Mouse (Mus musculus) regulatory T cell (primary cell): ENCODE results near the gene Ascl5.

Source experiments
- in situ Hi-C: fragments of 300-600 bp; cut with MboI, MseI; formaldehyde crosslinking; loops from one replicate; pipeline ENCODE4 v1.15.1; 2025; ENCODE audit warnings: high pct_unique_total_duplicates

Gene Ascl5

DNA sequence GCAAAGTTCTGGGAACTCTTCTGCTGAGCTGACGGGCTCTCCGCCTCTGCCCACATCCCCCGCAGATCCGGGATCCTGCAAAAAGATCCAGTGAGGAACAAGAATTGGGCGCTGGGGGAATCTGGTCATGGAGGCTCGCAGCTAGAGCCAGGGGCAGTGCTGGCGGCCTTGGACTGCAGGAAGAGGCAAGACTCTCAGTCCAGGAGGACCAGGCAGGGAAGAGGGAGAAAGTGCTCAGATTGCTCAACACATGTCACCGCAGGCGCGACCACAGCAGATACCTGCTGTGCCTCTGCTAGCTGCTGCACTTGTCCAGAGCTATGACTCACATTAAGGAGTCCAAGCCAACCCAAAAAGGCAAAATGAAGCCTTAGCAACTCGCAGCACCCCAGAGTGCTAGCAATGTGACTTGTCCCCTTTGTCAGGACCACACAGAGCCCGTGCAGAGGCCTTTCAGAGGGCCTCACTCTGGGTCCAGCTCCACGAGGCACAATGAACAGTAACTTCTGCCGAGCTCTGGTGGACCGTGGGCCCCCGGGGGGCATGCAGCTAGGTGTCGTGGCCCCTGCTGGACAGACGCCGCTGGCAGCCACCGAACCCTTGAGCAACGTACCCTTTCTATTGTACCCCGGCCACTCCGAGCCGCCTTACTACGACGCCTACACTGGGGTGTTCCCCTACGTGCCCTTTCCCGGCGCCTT is at the start of gene Ascl5:
TSS of gene Ascl5 (plus strand) at position 493 of the 701 bp plus-strand sequence.
- in situ Hi-C loops, result loop anchor here (10.0 to 25.0 kb wide), 2 partner anchors 1212 to 1746 kb away; no protein-coding TSS in a partner anchor

- in situ Hi-C loops, result no loop called here
Measured at GRCm38 (mm10) chr1:136001438-136001837, 49.2 kb upstream of the Ascl5 start.

GRCm38 (mm10) chr1:136006292-136006748 is 44.3 kb upstream of the Ascl5 start, which contains the start of gene Igfn1:
Gene Igfn1, minus strand, starts transcription at chr1:136006342.
- in situ Hi-C loops, result no loop called here

GRCm38 (mm10) chr1:136007211-136008158 is 43.1 kb upstream of the Ascl5 start, which contains the start of gene Tmem9:
Gene Tmem9, plus strand, starts transcription at chr1:136008150.
- in situ Hi-C loops, result no loop called here

DNA sequence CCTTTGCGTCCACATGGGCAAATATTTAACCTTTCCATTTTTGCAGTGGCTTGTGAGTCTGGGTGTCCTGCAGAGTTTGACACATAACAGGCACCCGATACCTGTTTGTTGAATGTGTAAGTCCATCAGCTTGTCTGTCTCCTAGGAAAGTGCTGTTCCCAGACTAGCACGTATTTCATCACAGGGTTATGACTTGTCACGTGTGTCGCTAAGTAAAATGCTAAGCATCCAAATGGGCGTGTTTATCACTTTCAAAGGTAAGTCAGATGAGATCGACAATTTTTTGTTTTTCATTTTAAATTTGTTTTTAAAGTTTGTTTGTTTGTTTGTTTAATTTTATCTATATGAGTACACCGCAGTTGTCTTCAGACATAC is 42.5 kb upstream of the Ascl5 start:
- in situ Hi-C loops, result no loop called here

DNA sequence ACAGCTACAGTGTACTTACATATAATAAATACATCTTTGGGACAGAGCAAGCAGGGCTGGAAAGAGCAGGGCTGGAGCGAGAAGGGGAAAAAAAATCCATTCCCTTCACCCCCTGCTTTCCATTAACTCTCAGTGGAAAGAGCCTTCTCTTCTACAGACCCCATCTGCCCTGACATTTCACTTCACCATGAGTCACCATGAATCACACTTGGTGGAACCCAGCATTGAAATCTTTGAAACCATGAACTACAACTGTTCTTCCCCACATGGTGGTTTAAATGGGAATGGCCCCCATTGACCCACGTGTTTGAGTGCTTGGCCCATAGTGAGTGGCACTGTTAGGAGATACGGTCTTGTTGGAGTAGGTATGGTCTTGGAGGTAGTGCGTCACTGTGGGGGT is 40.4 kb upstream of the Ascl5 start:
- in situ Hi-C loops, result no loop called here

DNA sequence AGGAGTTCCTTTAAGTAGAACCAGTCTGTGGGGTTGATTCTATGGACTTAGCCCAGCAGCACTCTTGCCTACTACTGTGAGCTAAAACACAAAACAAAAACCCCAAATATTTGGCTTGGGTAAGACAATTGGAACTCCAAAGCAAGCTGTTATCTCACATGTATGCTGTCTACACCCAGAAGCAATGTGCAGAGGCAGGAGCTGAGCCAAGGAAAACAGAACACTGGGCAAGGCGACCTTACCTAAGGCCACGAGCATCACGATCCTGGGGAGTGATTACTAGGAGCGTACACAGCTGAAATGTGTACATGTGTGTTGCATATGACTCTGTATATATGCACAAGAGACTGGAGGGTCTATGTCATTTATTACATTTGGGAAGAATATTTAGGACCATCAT is 37.1 kb upstream of the Ascl5 start:
- in situ Hi-C loops, result no loop called here

- in situ Hi-C loops, result no loop called here
Measured at GRCm38 (mm10) chr1:136014796-136015502, 35.7 kb upstream of the Ascl5 start.

DNA sequence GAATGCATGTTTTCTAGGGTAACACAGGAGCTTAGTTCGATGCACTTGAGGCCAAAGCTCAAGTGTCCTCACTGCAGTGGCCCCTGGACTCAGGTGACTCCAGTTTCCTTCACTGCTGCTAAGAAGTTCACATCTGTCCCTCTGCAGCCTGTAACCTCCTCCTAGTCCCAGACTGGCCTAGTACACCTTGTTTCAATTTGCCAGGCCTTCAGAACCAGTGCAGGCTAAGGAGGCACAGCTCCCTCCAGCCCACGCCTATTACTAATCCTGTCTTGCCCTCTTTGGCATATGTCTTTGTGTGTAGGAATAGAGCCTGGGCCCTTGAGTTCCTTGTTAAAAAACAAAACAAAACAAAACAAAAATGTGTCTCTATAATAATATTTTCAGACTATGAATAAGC is 33.3 kb upstream of the Ascl5 start:
- in situ Hi-C loops, result no loop called here

GRCm38 (mm10) chr1:136017907-136018313 is 32.7 kb upstream of the Ascl5 start:
- in situ Hi-C loops, result no loop called here

- in situ Hi-C loops, result no loop called here
Measured at GRCm38 (mm10) chr1:136018390-136019189, 32.0 kb upstream of the Ascl5 start.

- in situ Hi-C loops, result no loop called here
Measured at GRCm38 (mm10) chr1:136030201-136030600, 20.4 kb upstream of the Ascl5 start.

GRCm38 (mm10) chr1:136031697-136032096 is 18.9 kb upstream of the Ascl5 start:
- in situ Hi-C loops, result no loop called here

GRCm38 (mm10) chr1:136032961-136033360 is 17.6 kb upstream of the Ascl5 start:
- in situ Hi-C loops, result no loop called here

DNA sequence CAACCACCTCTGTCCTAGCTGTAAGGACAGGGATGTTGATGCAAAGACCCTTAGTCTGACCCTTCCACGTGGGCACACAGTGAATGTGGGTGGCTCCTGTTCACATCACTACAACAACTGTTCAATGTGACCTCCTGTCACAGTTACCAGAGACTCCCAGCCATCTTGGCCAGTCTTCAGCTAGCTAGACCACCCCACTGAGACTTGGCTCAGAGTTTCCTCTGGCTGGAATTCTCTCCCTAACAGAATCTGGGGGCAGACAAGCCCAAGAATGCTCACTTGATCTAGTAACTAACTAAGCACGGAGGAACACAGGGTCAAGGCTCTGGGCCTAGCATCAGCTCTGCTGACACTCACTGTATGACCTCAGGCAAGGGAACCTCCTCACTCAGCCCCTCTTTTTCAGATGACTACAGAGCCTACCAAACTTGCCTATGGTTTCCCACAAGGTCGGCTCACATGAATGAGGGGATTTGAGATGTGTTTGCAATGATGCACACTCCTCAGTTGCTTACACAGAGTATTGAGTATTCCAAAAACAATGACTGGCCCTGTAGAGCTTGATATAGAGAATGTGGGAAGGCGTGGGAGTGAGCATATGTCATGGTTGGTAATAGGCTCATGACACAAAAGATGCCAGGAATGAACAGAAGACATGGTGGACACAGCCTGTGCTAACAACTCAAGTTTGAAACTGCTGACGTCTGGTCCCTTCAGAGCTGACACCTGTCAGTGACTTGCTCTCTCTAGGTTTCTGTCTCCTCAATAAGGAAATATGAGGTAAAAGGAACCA is 11.7 kb upstream of the Ascl5 start:
- in situ Hi-C loops, result no loop called here

DNA sequence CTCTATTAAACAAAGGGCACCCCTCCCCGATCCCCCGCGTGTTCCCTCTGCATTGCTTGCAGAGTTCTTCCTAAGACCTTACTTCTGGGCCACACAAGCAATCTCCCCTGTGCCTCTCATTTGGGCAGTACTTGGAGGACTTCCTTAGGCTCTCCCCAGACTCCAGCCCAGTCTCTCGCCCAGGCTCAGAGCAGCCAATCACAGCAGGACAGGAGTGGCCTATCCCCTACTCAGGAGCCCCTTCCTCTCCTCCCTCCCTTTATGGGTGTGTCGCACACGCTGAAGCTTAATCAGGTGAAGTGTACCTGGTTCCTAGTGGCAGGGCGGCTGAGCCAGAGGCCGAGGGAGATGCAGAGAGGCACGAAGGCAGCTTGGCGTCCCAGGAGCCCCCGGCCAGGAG is 10.2 kb upstream of the Ascl5 start:
- in situ Hi-C loops, result no loop called here

DNA sequence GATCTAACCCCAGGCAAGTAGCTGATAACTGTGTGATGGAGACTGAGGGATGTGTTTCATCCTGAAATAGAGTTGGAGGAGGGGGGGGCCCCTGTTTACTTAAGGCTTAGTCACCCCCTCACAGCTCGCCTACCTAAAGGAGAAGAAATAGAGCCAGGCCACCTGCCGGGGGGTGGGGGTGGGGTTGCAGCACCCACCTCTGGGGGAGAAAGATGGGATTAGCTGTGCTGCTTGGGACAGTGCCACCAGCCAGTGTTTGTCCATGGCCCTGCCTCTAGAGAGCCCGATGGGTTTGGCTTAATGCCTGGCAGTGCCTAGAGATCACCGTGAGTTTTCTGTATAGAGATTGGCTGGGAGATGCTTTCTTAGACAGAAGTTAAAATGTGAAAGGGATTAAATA is 9.7 kb upstream of the Ascl5 start:
- in situ Hi-C loops, result no loop called here

DNA sequence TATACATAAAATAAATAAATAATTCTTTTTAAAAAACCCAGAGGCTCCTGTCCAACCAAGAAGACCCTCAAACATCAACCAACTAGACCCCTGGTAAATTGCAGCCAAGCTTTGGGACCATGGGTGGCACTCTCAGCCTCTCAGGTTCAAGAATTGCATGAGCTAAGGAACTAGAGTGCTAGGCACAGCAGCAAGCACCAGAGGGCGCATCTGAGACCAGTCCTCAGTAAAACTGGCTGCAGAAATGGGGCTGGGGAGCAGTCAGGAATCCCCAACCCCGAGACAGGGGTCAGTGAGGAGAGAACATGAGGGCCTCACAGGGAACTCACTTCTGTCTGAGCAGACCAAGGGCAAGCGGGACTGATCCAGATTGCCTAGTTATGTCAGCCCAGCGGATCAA is 4.8 kb upstream of the Ascl5 start:
- in situ Hi-C loops, result no loop called here

DNA sequence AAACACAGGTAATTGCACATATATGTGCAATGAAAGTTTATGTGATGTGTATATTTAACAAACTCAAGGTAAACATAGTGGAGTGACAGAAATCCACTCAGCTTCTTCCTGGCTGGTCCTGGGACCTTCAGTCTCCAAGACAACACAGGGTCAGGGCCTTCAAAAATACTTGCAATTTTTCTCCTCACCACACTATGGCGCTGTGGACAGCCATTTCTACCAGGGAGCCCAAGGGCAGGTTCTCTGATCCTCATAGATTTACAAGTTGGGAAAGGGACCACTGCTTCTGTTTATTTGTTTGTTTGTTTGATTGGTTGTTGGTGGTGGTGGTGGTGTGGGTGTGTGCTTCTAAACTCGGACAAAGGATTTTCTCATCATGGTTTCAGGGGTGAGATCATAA is 3.2 kb upstream of the Ascl5 start:
- in situ Hi-C loops, result no loop called here

GRCm38 (mm10) chr1:136047894-136048293 is 2.7 kb upstream of the Ascl5 start:
- in situ Hi-C loops, result no loop called here
